Mouse (Mus musculus) testis, adult 2 months (tissue): ENCODE measurements around the gene Hpn.

ENCODE experiments used
- CTCF ChIP-seq: fragments of 200-500 bp; IDR thresholded peaks from 2 replicates; pipeline ENCODE4 v1.5.1; 2012; ENCODE audit warnings: low read depth, mild to moderate bottlenecking, inconsistent platforms, low read length, moderate library complexity; ENCODE audit not compliant: control insufficient read depth, insufficient read depth, insufficient replicate concordance
- POLR2A ChIP-seq: fragments of 200-500 bp; IDR thresholded peaks from 2 replicates; pipeline ENCODE4 v1.6.1; 2012; ENCODE audit warnings: low read depth, mild to moderate bottlenecking, inconsistent platforms, low read length, moderate library complexity; ENCODE audit not compliant: control insufficient read depth

GRCm38 (mm10) chr7:31110861-31111385, 4.2 kb downstream of the Hpn start:
- TF ChIP-seq CTCF: no peak
- no peak for TF ChIP-seq POLR2A
